ENCODE assay signal across 20 mouse cellular contexts in genomic region chr7:79878455-79879025, GRCm38 (mm10). TPM values are rescaled to one million over a fixed set of nuclear protein-coding genes. Genes with fewer than 3 reads are reported as not detected.
"Had no signal": no experiment of that assay in that cellular context is flagged by ENCODE, and none has a peak within 500 bp of the region (broad histone marks: within the 10 kb centered on the region; RNA-seq: fewer than 3 reads in every experiment).

No protein-coding gene starts in this region.

- H3K4me3 ChIP-seq: lung, embryonic 15.5 days; megakaryocyte, embryonic 14.5 days; midbrain, embryonic 13.5 days; midbrain, embryonic 15.5 days; neural tube, embryonic 12.5 days; stomach, embryonic 15.5 days had no signal

- H3K4me2 ChIP-seq: lung, embryonic 15.5 days; midbrain, embryonic 11.5 days; midbrain, embryonic 13.5 days; midbrain, embryonic 15.5 days; neural tube, embryonic 12.5 days; stomach, embryonic 15.5 days had no signal

- H3K27ac ChIP-seq: liver, embryonic 14.5 days; lung, embryonic 15.5 days; midbrain, embryonic 13.5 days; midbrain, embryonic 15.5 days; neural tube, embryonic 12.5 days; stomach, embryonic 15.5 days; stomach, postnatal 0 days had no signal

- H3K27me3 ChIP-seq: lung, embryonic 15.5 days; midbrain, embryonic 13.5 days; midbrain, embryonic 15.5 days; neural tube, embryonic 12.5 days; stomach, embryonic 15.5 days had no signal

- H3K9ac ChIP-seq: liver, embryonic 14.5 days; lung, embryonic 15.5 days; midbrain, embryonic 13.5 days; midbrain, embryonic 15.5 days; neural tube, embryonic 12.5 days; stomach, embryonic 15.5 days had no signal

- H3K9me3 ChIP-seq: lung, embryonic 15.5 days; megakaryocyte, embryonic 14.5 days; midbrain, embryonic 13.5 days; midbrain, embryonic 15.5 days; neural tube, embryonic 12.5 days; stomach, embryonic 15.5 days had no signal

- H3K36me3 ChIP-seq: stomach, embryonic 15.5 days had no signal

- ATAC-seq: lung, postnatal 0 days; midbrain, embryonic 13.5 days; midbrain, embryonic 15.5 days had no signal

- H3K4me1 ChIP-seq: lung, embryonic 15.5 days; midbrain, embryonic 13.5 days; midbrain, embryonic 15.5 days; neural tube, embryonic 12.5 days; stomach, embryonic 15.5 days had no signal

- DNase-seq: lung, adult 2 months; lung, postnatal 4 days; right cerebral cortex, postnatal 14 days; right cerebral cortex, postnatal 4 days; thymus, adult 2 months; thymus, postnatal 25 days; thymus, postnatal 4 days had no signal

RNA-seq across cellular contexts. Expression of gene Anpep, which starts 17.7 kb away (rescaled TPM):
- total RNA-seq: monocyte, adult 5-6 weeks; neutrophil, adult 5-6 weeks had no signal

RNA-seq across cellular contexts. Expression of gene Arpin, which starts 56.6 kb away (rescaled TPM):
- total RNA-seq: megakaryocyte progenitor cell, adult 5-6 weeks; neutrophil, adult 5-6 weeks had no signal
